Mouse (Mus musculus) thymus, adult 18-20 months (tissue): ENCODE results near the gene Gucy2g.

Source experiments
- DNase-seq, 2 experiments: peaks; one replicate each; pipeline ENCODE4 v3.0.0; 2022; ENCODE audit warnings: mixed read lengths in 2 of 2

The Gucy2g gene

DNA sequence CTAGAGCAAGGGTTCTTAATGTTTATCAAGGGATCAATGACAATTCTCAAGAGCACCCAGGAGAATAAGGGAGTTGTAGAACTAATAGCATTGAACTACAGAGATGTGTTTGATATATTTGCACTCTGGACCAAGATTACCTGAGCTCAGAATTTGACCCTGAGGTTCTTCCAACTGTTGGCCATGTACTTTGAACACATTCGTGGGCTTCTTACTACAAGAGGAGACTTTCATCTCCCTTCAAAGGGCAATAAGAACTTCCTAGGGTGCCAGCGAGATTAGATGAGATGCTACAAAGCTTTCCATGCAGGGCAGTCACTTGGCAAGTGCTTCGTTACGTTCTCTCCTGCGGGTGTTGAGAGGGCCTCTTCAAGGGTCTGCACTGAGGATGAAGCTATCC lies 6.5 kb upstream of the Gucy2g start:
- DNase-seq, result no peak

- DNase-seq, result no peak
These were observed 3.8 kb upstream of the Gucy2g start for GRCm38 (mm10) chr19:55244791-55245231.

- DNase-seq, result no peak
These were observed 1.1 kb downstream of the Gucy2g start for GRCm38 (mm10) chr19:55239766-55240426.

DNA sequence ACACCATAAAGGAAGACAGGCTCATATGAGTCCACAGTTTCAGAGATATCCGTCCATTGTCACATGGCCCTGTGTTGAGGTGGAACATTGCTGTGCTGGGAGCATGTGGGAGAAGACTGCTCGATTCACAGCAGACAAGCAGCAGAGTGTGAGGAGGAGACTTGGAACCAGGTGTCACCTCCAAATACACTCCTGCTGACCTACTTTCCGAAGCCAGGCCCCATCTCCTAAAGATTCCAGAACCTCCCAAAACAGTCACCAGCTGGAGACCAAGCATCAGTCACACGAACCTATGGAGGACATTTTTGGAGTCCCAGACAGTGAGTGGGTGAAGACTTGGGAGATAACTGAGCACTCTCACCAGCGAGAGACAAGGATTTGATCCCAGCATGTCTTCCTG lies 4.5 kb downstream of the Gucy2g start:
- no peak for DNase-seq

DNA sequence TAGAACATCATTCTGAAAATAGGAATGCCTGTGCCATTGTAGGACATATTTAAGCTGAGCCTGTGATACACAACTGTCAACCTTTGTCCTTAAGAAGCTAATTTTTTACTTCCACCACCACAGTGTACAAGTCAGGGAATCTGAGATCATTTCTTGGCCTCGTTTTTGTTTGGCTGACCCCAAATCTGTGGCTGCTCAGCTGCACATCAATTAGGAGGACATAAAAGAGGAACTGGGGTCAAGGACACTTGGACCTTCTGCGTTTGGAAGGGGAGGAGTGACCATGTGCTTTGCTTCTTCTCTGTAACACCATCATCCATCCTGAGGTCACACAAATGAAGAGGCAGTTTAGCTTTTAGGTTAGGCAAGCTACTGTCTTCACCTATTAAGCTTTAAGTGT lies 5.0 kb downstream of the Gucy2g start:
- no peak for DNase-seq

- DNase-seq, result no peak
These were observed 8.9 kb downstream of the Gucy2g start for GRCm38 (mm10) chr19:55232136-55232535.

GRCm38 (mm10) chr19:55231081-55231480 lies 10.0 kb downstream of the Gucy2g start:
- DNase-seq, result no peak

- no peak for DNase-seq
These were observed 13.9 kb downstream of the Gucy2g start for GRCm38 (mm10) chr19:55227135-55227534.

GRCm38 (mm10) chr19:55226621-55227020 lies 14.4 kb downstream of the Gucy2g start:
- DNase-seq, result no peak

DNA sequence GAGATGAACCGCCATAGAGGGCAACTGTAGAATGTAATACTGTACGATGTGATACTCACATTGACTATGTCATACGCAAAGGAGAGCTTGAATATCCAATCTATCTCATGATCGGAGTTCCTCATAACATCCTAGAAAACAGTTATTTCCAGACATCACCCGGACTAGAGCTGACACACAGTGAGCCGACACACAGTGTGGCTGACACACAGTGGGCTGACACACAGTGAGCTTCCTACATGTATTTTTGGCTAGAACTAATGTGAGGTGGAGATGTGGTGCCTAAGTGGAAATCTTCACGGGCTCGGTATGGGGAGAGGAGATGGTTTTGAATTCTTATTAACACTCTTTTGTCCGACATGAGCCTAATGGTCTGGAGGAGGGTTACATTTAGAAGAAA lies 18.8 kb downstream of the Gucy2g start:
- DNase-seq, result no peak

- DNase-seq, result no peak
These were observed 19.8 kb downstream of the Gucy2g start for GRCm38 (mm10) chr19:55221208-55221607.

- no peak for DNase-seq
These were observed 21.7 kb downstream of the Gucy2g start for GRCm38 (mm10) chr19:55219359-55219758.

- no peak for DNase-seq
These were observed 22.3 kb downstream of the Gucy2g start for GRCm38 (mm10) chr19:55218741-55219221.

- peak; percentile 37 to 51 for DNase-seq
These were observed 22.8 kb downstream of the Gucy2g start for GRCm38 (mm10) chr19:55218192-55218739.

DNA sequence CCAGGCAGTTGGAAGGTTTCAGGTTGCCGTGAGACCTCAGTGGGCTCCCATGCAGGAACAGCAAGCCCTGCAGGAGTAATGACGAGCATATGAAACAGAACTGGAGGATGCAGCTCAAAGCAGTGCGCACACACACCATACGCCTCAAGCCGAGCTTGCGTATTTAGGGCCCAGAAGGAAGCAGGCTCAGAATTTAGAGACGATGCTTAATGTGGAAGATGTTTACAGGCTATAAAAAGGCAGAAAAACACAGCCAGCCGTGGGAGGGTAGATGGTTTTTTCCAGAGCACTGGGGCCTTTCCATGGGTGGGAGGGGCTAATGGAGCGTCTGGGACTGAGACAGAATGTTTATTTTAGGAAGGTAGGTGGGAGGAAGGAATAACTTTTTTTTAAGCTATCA lies 23.7 kb downstream of the Gucy2g start:
- no peak for DNase-seq

GRCm38 (mm10) chr19:55216876-55217275 lies 24.2 kb downstream of the Gucy2g start:
- no peak for DNase-seq

GRCm38 (mm10) chr19:55213617-55214340 lies 27.3 kb downstream of the Gucy2g start:
- no peak for DNase-seq

DNA sequence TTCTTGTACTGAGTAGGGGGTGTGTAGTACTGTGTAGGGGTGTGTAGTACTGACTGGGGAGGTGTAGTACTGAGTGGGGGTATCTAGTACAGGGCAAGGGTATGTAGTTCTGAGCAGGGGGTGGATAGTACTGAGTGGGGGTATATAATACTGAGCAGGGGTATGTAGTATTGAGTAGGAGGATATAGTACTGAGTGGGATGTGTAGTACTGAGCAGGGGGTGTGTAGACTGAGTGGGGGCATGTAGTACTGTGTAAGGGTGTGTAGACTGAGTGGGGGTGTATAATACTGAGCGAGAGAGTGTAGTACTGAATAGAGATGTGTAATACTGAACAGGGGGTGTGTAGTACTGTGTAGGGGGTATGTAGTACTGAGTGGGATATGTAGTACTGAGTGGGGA lies 29.3 kb downstream of the Gucy2g start:
- DNase-seq, result no peak

DNA sequence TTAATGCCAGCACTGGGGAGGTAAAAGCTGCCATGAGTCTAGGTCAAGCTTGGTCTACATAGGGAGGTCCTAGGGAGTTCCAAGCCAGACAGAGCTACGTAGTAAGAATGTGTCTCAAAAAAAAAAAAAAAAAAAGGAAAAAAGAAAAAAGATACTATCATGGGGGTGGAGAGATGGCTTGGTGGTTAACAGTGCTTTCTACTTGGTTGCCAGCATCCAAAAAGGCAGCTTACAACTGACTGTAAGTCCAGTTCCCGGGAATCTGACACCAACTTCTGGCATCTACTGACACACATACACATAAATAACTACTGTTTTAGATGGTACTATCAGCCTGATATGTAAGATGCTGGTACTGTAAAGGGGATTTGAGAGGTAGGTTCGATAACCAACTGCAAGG lies 32.0 kb downstream of the Gucy2g start:
- no peak for DNase-seq

GRCm38 (mm10) chr19:55208654-55209053 lies 32.4 kb downstream of the Gucy2g start:
- DNase-seq, result no peak

GRCm38 (mm10) chr19:55207746-55208538 lies 33.1 kb downstream of the Gucy2g start:
- DNase-seq, result no peak

DNA sequence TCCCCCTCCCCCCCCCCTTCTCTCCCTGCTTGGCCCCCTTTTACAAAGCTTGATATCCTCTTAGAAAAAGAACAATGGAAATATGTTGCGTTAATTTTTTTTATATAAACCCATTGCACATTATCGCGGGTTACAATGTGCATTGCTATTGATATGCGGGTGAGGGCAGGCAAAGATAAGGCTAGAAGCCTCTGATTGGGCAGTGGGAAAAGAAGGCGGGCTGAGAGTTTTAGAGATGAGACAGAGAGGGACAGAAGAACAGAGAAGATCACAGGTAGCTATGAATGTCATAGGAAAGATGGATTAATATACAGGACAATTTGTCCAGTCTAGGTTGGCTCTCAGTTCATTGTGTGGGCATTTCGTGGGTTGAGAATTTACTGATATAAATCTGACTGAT lies 33.8 kb downstream of the Gucy2g start:
- DNase-seq, result no peak

DNA sequence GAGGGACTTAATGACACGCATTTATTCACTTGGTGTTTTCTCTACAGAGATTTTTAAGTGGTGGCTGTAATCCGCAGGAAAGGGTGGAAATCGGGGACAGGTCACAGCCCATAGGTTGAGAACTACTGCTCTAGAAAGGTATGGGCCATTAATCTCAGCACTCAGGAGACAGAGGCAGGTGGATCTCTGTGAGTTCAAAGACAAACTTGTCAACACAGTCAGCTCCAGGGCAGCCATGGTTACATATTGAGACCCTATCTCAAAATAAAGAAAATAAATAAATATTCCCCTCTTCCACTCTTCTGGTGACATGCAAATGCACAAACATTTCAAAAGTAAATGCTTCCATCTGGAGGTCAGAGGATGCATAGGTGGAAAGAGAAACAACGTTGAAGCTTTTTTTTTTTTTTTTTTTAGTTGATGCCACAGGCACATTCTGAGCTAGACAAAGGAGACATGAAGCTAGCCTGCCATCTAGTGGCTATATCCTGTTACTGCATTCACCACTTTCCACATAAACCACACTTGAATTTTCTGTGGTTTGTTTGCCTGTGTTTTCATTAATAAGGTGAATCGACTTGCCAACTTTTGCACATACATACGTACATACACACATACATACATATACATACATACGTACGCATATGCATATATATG lies 34.4 kb downstream of the Gucy2g start:
- no peak for DNase-seq
